Mouse (Mus musculus): Measurements from ENCODE around the gene Cnot3. TPM values are rescaled to one million over a fixed set of nuclear protein-coding genes. Genes with fewer than 3 reads are reported as not detected.
A peak's percentile ranks its signal among the peaks of the same experiment; 100 is the strongest.
"Not testable (repeated sequence)": the region's sequence is repeated elsewhere in the genome, so short reads cannot be mapped to it uniquely, and the experiment has no call there.

Cnot3 gene
- 10 to 100 TPM; 13.3 to 19.8 TPM for total RNA-seq (2021)
- long read RNA-seq, experiment 1, full-length matches to known transcripts, result 5 of 11 reads
- long read RNA-seq, experiment 1, partial matches to known transcripts, result 3 of 11 reads
- long read RNA-seq, experiment 1, other reads (novel, unspliced or antisense), result 3 of 11 reads
- long read RNA-seq, experiment 2, full-length matches to known transcripts, result 5 of 11 reads
- long read RNA-seq, experiment 2, partial matches to known transcripts, result 3 of 11 reads
- long read RNA-seq, experiment 2, other reads (novel, unspliced or antisense), result 3 of 11 reads

DNA sequence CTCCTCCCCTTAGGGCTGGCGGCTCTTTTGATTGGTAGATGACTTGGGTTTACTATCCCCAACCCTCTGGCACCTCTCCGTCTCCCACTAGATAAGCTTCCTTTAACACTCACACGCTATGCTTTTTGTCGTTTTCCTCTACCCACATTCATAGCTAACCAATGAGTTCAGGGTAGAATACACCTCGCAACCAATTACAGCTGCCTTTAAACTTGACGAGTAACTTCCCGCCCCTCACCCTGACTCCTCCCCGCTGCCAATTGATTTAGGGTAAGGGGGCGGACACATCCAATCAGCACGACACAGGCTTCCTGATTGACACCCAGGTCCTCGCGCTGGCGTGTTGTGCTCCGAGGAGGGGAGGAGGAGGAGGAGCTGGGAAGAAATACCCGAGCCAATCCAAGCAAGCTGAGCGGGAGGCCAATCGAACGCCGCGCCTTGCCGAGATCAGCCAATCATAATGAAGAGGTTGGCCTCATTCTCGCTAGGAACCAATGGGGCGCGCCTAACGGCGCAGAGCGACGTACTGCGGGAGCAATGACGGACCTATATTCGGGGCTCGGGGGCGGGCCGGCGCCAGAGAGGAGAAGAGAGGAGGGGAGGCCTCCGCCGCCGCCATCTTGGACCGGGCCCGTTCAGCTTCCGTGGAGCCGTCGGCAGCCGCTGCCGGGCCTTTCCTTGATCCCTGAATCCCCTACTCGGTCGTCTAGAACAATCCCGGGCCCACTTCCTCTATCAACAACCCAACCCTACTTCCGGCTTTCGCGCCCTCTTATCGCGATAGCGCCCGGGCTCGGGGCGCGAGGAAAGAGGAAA, at the start of gene Cnot3:
Gene Cnot3, plus strand, starts transcription at position 597 of the 816 bp plus-strand sequence.
- DNase-seq, result peak; percentile 97
- intact Hi-C loops (cut with DNase I), result no loop called here

- DNase-seq; intact Hi-C loops (cut with DNase I): not testable (repeated sequence)
Observed at GRCm38 (mm10) chr7:3597755-3598154, 47.3 kb upstream of the Cnot3 start.

DNA sequence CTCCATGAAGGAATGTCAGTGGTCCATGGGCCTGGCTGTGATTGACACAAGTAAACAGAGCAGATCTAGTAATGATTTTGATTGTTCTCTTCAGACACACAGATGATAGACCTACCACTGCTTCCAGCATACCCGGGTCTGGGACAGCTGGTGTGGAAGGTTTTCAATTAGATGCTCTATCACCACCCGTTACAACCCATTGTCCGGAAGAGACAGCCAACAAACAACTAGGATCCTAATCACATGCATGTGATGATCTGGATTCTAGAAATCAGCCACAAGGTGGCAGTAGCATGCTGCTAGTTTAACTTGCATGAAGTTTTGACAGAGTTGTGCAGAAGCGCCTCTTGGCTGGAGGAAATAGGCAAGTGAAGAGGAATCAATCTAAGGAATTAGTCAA, 43.9 kb upstream of the Cnot3 start:
- intact Hi-C loops (cut with DNase I), result no loop called here
- DNase-seq, result peak in 1 of 2 experiments; percentile 19

DNA sequence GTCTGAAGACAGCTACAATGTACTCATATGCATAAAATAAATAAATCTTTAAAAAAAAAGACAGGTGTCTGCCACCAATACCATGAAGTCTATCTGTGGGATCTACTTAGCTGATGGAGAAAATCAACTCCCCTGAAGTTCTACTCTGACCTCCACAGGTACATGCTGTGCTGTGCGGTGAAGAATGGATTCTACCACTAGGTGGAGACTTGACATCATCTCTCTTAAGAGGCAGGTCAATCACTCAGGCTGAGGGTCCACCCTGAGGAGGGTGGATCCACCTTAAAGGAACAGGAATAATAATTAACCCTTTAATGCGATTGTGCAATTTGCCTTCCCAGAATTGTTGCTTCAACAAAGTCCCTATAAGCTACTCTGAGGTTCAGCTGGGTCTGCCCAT, 38.3 kb upstream of the Cnot3 start:
- intact Hi-C loops (cut with DNase I), result no loop called here
- no peak for DNase-seq

DNA sequence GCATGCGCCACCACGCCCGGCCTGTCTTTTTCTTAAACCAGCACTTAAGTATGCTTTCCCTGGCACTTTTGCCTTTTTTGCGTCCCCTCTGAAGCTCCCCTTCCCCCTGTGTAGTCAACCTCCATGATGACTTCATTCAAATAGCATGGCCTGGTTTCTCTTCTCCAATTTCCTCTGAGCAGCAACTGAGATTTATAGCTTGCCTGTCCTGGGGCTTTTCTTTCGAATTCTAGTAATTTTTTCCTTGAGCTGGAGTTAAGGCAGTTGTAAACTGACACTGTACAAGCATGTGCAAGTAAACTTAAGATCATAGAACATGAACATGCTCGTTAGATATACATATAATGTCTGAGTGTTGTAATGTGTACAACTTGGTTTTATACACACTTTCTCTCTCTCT, 37.7 kb upstream of the Cnot3 start:
- no peak for DNase-seq
- intact Hi-C loops (cut with DNase I), result no loop called here

DNA sequence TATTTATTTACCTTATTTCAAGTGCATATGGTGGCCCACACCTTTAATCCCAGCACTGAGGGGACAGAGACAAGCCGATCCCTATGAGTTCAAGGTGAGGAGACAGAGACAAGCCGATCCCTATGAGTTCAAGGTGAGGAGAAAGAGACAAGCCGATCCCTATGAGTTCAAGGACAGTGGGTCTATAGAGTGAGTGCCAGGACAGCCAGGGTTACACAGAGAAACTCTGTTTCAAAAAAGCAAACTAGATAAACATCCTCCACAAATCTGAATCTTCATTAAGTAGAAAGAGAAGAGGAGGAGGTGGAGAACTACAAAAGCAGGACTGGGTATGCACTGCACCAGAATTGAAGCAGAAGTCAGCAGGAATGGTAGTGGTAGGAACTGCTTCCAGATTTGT, 36.4 kb upstream of the Cnot3 start:
- intact Hi-C loops (cut with DNase I), result no loop called here
- DNase-seq, result no peak

GRCm38 (mm10) chr7:3609082-3609481, 36.0 kb upstream of the Cnot3 start:
- intact Hi-C loops (cut with DNase I), result no loop called here
- peak in 1 of 2 experiments; percentile 21 for DNase-seq

DNA sequence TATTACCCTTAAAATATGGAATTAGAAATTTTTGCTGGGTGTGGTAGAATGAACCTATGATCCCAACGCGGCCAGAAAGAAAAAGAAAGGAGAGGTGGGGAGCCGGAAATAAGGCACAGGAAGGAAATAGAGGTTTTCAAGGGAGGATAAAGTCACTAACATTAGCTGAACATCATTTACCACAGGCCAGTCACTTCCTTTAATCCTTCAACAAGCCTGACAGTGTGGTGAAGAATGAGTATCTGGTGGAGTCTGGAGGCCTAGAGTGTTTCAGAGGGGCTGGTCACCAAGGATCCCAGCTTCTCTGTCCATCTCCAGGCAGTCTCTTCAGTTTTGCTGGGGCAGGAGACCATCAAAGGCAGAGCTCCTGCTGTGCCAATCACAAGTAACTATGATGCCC, 34.6 kb upstream of the Cnot3 start:
- no peak for DNase-seq
- intact Hi-C loops (cut with DNase I), result no loop called here

DNA sequence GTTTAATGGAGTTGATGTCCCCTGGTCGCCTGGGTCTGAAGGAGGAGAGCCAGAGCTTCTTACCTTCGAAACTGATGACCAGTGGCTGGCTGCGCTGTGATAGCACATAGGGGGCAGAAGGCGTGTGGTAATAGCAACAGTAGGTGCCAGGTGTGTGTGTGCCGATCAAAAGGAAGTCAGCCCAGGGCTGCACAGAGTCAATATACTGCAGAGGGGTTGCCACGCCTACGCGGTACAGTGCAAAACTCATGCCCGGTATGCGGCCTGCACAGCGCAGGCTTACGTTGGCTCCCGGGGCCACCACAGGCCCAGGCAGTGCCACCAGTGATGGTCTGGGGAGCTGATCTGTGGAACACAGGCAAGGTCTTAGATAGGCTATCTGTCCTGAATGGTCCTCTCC, 34.1 kb upstream of the Cnot3 start:
- DNase-seq, result no peak
- intact Hi-C loops (cut with DNase I), result no loop called here

GRCm38 (mm10) chr7:3614021-3614420, 31.0 kb upstream of the Cnot3 start:
- intact Hi-C loops (cut with DNase I), result no loop called here
- DNase-seq, result no peak

GRCm38 (mm10) chr7:3616057-3616388, 29.0 kb upstream of the Cnot3 start, which contains the start of gene Oscar:
TSS of gene Oscar (minus strand) at chr7:3616157.
- intact Hi-C loops (cut with DNase I), result no loop called here
- no peak for DNase-seq

GRCm38 (mm10) chr7:3616389-3617241, 28.5 kb upstream of the Cnot3 start:
- intact Hi-C loops (cut with DNase I), result loop anchor here (1.0 kb wide), 1 partner anchor 13 kb away; the partner anchor contains the start of genes Prpf31 and Tfpt

GRCm38 (mm10) chr7:3617242-3617995, 27.6 kb upstream of the Cnot3 start, which contains the start of gene Ndufa3:
TSS of gene Ndufa3 (plus strand) at chr7:3617373.
- peak; percentile 67 to 79 for DNase-seq
- intact Hi-C loops (cut with DNase I), result loop anchor here (1.0 kb wide), 1 partner anchor 12 kb away; the partner anchor contains the start of genes Prpf31 and Tfpt

More at GRCm38 (mm10) chr7:3616389-3617241, 28.5 kb upstream of the Cnot3 start:
- DNase-seq, result no peak

DNA sequence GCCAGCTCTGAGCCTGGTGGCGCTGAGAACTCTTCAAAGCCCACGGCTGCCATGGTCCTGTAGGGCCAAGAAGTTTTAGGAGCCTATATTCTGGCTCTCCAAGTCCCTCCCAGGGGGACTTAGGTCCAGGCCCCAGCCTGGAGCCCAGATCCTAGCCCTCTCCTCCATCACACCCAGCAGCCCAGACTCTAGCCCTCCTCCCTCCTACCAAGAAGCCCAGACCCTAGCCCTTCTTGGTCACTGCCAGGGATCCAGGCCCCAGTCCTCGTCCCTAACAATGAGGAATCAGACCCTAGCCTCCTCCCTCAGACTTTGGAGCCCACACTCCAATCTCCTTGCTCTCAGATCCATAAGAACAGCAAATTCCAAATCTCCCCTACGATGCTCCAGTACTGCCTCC, 16.0 kb upstream of the Cnot3 start:
- DNase-seq, result no peak
- intact Hi-C loops (cut with DNase I), result loop anchor here (1.0 to 10.0 kb wide), 3 partner anchors 12 to 506 kb away; partner anchors contain the start of genes Leng8 and Ndufa3

- DNase-seq, result peak; percentile 82 to 91
- intact Hi-C loops (cut with DNase I), result loop anchor here (1.0 to 10.0 kb wide), 4 partner anchors 13 to 505 kb away; partner anchors contain the start of genes Leng8, Ndufa3 and Rps9
Observed at GRCm38 (mm10) chr7:3629543-3630477, 15.3 kb upstream of the Cnot3 start, which contains the start of the genes Tfpt and Prpf31. TSS of gene Tfpt (minus strand) at chr7:3629929. TSS of gene Prpf31 (plus strand) at chr7:3629985.

- no peak for DNase-seq
- intact Hi-C loops (cut with DNase I), result loop anchor here (5.0 kb wide), 1 partner anchor 72 kb away; the partner anchor contains the start of gene Rps9
Observed at GRCm38 (mm10) chr7:3630478-3630815, 14.6 kb upstream of the Cnot3 start.

DNA sequence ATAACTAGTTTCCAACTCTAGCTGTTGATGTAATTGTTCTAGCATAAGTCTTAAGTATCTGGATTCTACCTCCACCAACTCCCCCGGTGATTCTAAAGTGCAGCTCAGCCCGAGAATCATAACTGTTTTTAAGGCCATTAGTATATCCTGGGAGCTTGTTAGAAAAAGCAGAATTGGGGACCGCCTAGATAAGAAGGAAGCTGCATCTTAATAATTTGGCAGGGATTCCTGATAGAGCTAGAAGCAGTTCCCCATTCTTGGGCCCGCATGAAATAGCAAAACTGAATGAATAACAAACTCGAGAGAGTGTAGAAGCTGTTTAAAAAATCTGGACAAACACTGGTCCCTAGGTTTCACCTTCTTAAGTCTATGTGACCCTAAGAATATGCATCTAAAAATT, 1.7 kb upstream of the Cnot3 start:
- DNase-seq, result no peak
- intact Hi-C loops (cut with DNase I), result loop anchor here (1.0 kb wide), 1 partner anchor 11 kb away; no protein-coding TSS in a partner anchor

- no peak for DNase-seq
- intact Hi-C loops (cut with DNase I), result loop anchor here (1.0 kb wide), 1 partner anchor 12 kb away; no protein-coding TSS in a partner anchor
Observed at GRCm38 (mm10) chr7:3643843-3644242, 1.2 kb upstream of the Cnot3 start.

- DNase-seq, result peak in 1 of 2 experiments; percentile 75
- intact Hi-C loops (cut with DNase I), result no loop called here
Observed at GRCm38 (mm10) chr7:3644348-3644671, 758 bp upstream of the Cnot3 start.
